25 mouse cellular contexts compared by ENCODE assay signal in the genomic region with DNA sequence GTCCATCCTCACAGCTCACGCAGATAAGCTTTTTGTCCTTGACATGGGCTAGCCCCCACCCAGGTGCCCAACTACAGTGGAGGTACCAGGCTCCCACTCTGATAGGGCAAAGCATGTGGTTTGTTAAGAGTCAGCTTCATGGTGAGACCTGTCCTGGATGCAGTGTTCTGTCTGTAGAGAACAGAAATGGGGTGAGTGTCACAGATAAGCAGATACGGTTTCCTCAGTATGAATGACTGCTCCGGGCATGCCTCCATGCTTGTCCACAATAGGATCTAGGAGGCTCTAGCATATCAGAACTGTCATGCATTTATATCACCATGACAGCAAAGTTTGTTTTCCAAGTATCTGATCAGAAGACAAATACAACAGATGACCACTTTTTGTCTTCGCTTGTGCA. TPM values are rescaled to one million over a fixed set of nuclear protein-coding genes. Genes with fewer than 3 reads are reported as not detected.
DNase-seq lines count a peak whose midpoint lies in the region; ATAC-seq lines count a peak whose summit lies in the region.
"Had no signal": no experiment of that assay in that cellular context is flagged by ENCODE, and none has a peak within 500 bp of the region (broad histone marks: within the 10 kb centered on the region; RNA-seq: fewer than 3 reads in every experiment).

No protein-coding gene starts in this region.

- H3K27ac ChIP-seq in embryonic facial prominence, embryonic 11.5 days (replicated peaks; ENCODE audit: low read depth, low read length) = peak overlapping the region; percentile 76; the same call in 1 of the 2 replicates
- peak overlapping the region; percentile 92 for H3K27ac ChIP-seq in limb, embryonic 12.5 days
- H3K27ac ChIP-seq in liver, embryonic 15.5 days (replicated peaks) = no peak overlapping the region
- H3K27ac ChIP-seq: hindbrain, embryonic 15.5 days; midbrain, embryonic 15.5 days had no signal

- no peaks in the 10 kb centered on the region for H3K4me1 ChIP-seq in embryonic facial prominence, embryonic 11.5 days (ENCODE audit: control insufficient read depth, insufficient read depth, low read length)
- peaks cover 24% of the 10 kb centered on the region for H3K4me1 ChIP-seq in limb, embryonic 12.5 days (replicated peaks)
- H3K4me1 ChIP-seq in liver, embryonic 15.5 days (replicated peaks) = peaks cover 5% of the 10 kb centered on the region; the same call in 1 of the 2 replicates
- H3K4me1 ChIP-seq: hindbrain, embryonic 15.5 days; midbrain, embryonic 15.5 days had no signal

- H3K27me3 ChIP-seq in embryonic facial prominence, embryonic 11.5 days (ENCODE audit: control insufficient read depth, insufficient read depth, low read length) = no peaks in the 10 kb centered on the region
- H3K27me3 ChIP-seq in limb, embryonic 12.5 days = no peaks in the 10 kb centered on the region
- H3K27me3 ChIP-seq in liver, embryonic 15.5 days = no peaks in the 10 kb centered on the region
- H3K27me3 ChIP-seq: heart, embryonic 15.5 days; hindbrain, embryonic 15.5 days; midbrain, embryonic 15.5 days had no signal

- H3K9me3 ChIP-seq in embryonic facial prominence, embryonic 11.5 days (replicated peaks; ENCODE audit: control insufficient read depth, low read length) = no peaks in the 10 kb centered on the region
- no peaks in the 10 kb centered on the region for H3K9me3 ChIP-seq in limb, embryonic 12.5 days
- no peaks in the 10 kb centered on the region for H3K9me3 ChIP-seq in liver, embryonic 15.5 days (replicated peaks)
- H3K9me3 ChIP-seq: G1E; heart, embryonic 15.5 days; hindbrain, embryonic 15.5 days; midbrain, embryonic 15.5 days had no signal

- intact Hi-C loops in left cerebral cortex, postnatal 36 days (cut with DNase I) = no loop called here
- intact Hi-C loops in left cerebral cortex, postnatal 25 days (cut with DNase I) = no loop called here

- ATAC-seq in embryonic facial prominence, embryonic 11.5 days (replicated peaks; ENCODE audit: insufficient number of reproducible peaks, low FRiP score, low TSS enrichment, low read depth) = no peak
- no peak for ATAC-seq in limb, embryonic 12.5 days (ENCODE audit: insufficient number of reproducible peaks, insufficient read depth, low FRiP score, low TSS enrichment, low read depth)
- peak; percentile 83 for ATAC-seq in liver, embryonic 15.5 days (ENCODE audit: insufficient read depth)
- ATAC-seq: activated CD4-positive, CD25-positive, alpha-beta regulatory T cell, adult 4 months; intestine, embryonic 16.5 days; midbrain, embryonic 15.5 days had no signal

- H3K4me3 ChIP-seq in embryonic facial prominence, embryonic 11.5 days (ENCODE audit: low read depth, low read length) = no peak overlapping the region
- H3K4me3 ChIP-seq in limb, embryonic 12.5 days (replicated peaks) = no peak overlapping the region
- H3K4me3 ChIP-seq in liver, embryonic 15.5 days (replicated peaks) = no peak overlapping the region
- H3K4me3 ChIP-seq: heart, adult 2 months; heart, embryonic 15.5 days; hindbrain, embryonic 15.5 days; midbrain, embryonic 15.5 days; myocyte had no signal

- no peaks in the 10 kb centered on the region; the same call in none of the 2 replicates for H3K36me3 ChIP-seq in embryonic facial prominence, embryonic 11.5 days (replicated peaks; ENCODE audit: control insufficient read depth, insufficient read depth, low read depth, low read length)
- H3K36me3 ChIP-seq in limb, embryonic 12.5 days = peaks cover 39% of the 10 kb centered on the region
- peaks cover 45% of the 10 kb centered on the region for H3K36me3 ChIP-seq in liver, embryonic 15.5 days (replicated peaks)

- no peak overlapping the region for H3K9ac ChIP-seq in embryonic facial prominence, embryonic 11.5 days (replicated peaks; ENCODE audit: low read length)
- no peak overlapping the region; the same call in 1 of the 2 replicates for H3K9ac ChIP-seq in limb, embryonic 12.5 days (replicated peaks)
- no peak overlapping the region for H3K9ac ChIP-seq in liver, embryonic 15.5 days
- H3K9ac ChIP-seq: heart, embryonic 15.5 days; hindbrain, embryonic 15.5 days; midbrain, embryonic 15.5 days had no signal

- peak; percentile 83 for DNase-seq in heart, adult 11 months
- no peak for DNase-seq in heart, adult 8-10 months (ENCODE audit: low spot score)
- no peak for DNase-seq in embryonic facial prominence, embryonic 11.5 days (ENCODE audit: low spot score)
- no peak for DNase-seq in left cerebral cortex, postnatal 36 days (ENCODE audit: low spot score in 2 of 2)
- DNase-seq in kidney, postnatal 10 days = no peak
- no peak for DNase-seq in left cerebral cortex, postnatal 25 days (ENCODE audit: low spot score in 2 of 2)
- DNase-seq: adrenal gland, postnatal 25 days; cerebellum, adult 2 months; cerebellum, postnatal 36 days; gastrocnemius, postnatal 10 days; heart, adult 2 months; heart, postnatal 4 days; layer of hippocampus, postnatal 36 days; right cerebral cortex, postnatal 14 days; thymus, adult 2 months had no signal

- no peak overlapping the region for H3K4me2 ChIP-seq in embryonic facial prominence, embryonic 11.5 days (ENCODE audit: low read depth, low read length)
- H3K4me2 ChIP-seq in limb, embryonic 12.5 days = no peak overlapping the region
- no peak overlapping the region for H3K4me2 ChIP-seq in liver, embryonic 15.5 days
- H3K4me2 ChIP-seq: heart, embryonic 15.5 days; hindbrain, embryonic 15.5 days; midbrain, embryonic 15.5 days had no signal

- 96% methylated on average over 4 of the region's 4 CpGs for WGBS in embryonic facial prominence, embryonic 11.5 days
- 94% methylated on average over 4 of the region's 4 CpGs for WGBS in limb, embryonic 12.5 days
- 47% methylated on average over 4 of the region's 4 CpGs for WGBS in liver, embryonic 15.5 days (ENCODE audit: insufficient replicate concordance)

RNA-seq across cellular contexts. Expression of a gene that starts 27.2 kb away (rescaled TPM):
- total RNA-seq in heart, adult 8-10 months (2022) = 1 to 10 TPM in 2 of 4 experiments, under 1 TPM in 2; 0.73 to 1.3 (median 1.0) TPM
- polyA plus RNA-seq in embryonic facial prominence, embryonic 11.5 days (2014; fragmentation: Nextera tagmentation; extraction: Ambion mirVana) = 0.60 and 0.70 TPM in 2 replicates
- polyA plus RNA-seq in limb, embryonic 12.5 days (2016; fragmentation: Nextera tagmentation; extraction: Ambion mirVana) = 1.1 and 1.6 TPM in 2 replicates
- polyA plus RNA-seq in liver, embryonic 15.5 days (2015; fragmentation: Nextera tagmentation; extraction: Ambion mirVana) = 0.75 and 0.88 TPM in 2 replicates
- 1 to 10 TPM; 1.4 to 1.6 TPM for total RNA-seq in left cerebral cortex, postnatal 36 days (2021)
- total RNA-seq in left cerebral cortex, postnatal 25 days (2021) = 1 to 10 TPM; 1.6 to 1.9 TPM
- polyA plus RNA-seq: spleen, adult 2 months; thymus, adult 2 months had no signal

RNA-seq across cellular contexts. Expression of a gene that starts 38.7 kb away (rescaled TPM):
- 10 to 100 TPM; 10.8 to 14.2 (median 11.6) TPM for total RNA-seq in heart, adult 8-10 months (2022)
- polyA plus RNA-seq in embryonic facial prominence, embryonic 11.5 days (2014; fragmentation: Nextera tagmentation; extraction: Ambion mirVana) = 0.13 and 0.39 TPM in 2 replicates
- polyA plus RNA-seq in limb, embryonic 12.5 days (2016; fragmentation: Nextera tagmentation; extraction: Ambion mirVana) = 0.51 and 0.55 TPM in 2 replicates
- polyA plus RNA-seq in liver, embryonic 15.5 days (2015; fragmentation: Nextera tagmentation; extraction: Ambion mirVana) = 0.24 and 0.50 TPM in 2 replicates
- total RNA-seq in left cerebral cortex, postnatal 36 days (2021) = 1 to 10 TPM; 2.2 to 2.6 TPM
- total RNA-seq in left cerebral cortex, postnatal 25 days (2021) = 1 to 10 TPM; 2.3 to 2.7 TPM

RNA-seq across cellular contexts. Expression of a gene that starts 44.8 kb away (rescaled TPM):
- 1 to 10 TPM; 5.5 to 7.5 (median 7.1) TPM for total RNA-seq in heart, adult 8-10 months (2022)
- 13.5 and 14.9 TPM in 2 replicates for polyA plus RNA-seq in embryonic facial prominence, embryonic 11.5 days (2014; fragmentation: Nextera tagmentation; extraction: Ambion mirVana)
- 14.7 and 16.4 TPM in 2 replicates for polyA plus RNA-seq in limb, embryonic 12.5 days (2016; fragmentation: Nextera tagmentation; extraction: Ambion mirVana)
- 7.3 and 7.5 TPM in 2 replicates for polyA plus RNA-seq in liver, embryonic 15.5 days (2015; fragmentation: Nextera tagmentation; extraction: Ambion mirVana)
- 10 to 100 TPM; 13.8 to 17.2 TPM for total RNA-seq in left cerebral cortex, postnatal 36 days (2021)
- 10 to 100 TPM; 14.8 to 16.8 TPM for total RNA-seq in left cerebral cortex, postnatal 25 days (2021)
